Mouse (Mus musculus): ENCODE results near the gene Dlgap1. TPM values are rescaled to one million over a fixed set of nuclear protein-coding genes. Genes with fewer than 3 reads are reported as not detected.

Gene Dlgap1
- polyA plus RNA-seq, 2 experiments = 4.6 to 4.7 TPM

- H3K4me2 ChIP-seq (replicated peaks; ENCODE audit: low read depth, low read length, severe bottlenecking) = no peak overlapping the region
- no peaks in the 10 kb centered on the region for H3K9me3 ChIP-seq (ENCODE audit: control insufficient read depth, low read length)
- H3K27ac ChIP-seq (replicated peaks; ENCODE audit: low read depth, low read length) = no peak overlapping the region
- DNase-seq (ENCODE audit: low spot score) (no peak), ATAC-seq (ENCODE audit: low FRiP score, low read depth) (no peak)
- 57% methylated on average over 10 of the region's 10 CpGs for WGBS
- no peak overlapping the region for H3K9ac ChIP-seq (ENCODE audit: low read depth, low read length, severe bottlenecking)
- H3K27me3 ChIP-seq (ENCODE audit: control insufficient read depth, insufficient read depth, low read length) = no peaks in the 10 kb centered on the region
- H3K36me3 ChIP-seq (ENCODE audit: control insufficient read depth, insufficient read depth, low read length) = no peaks in the 10 kb centered on the region
- no peak overlapping the region for H3K4me3 ChIP-seq (replicated peaks; ENCODE audit: low read length)
- TF ChIP-seq POLR2A (IDR thresholded peaks at IDR 0.05; ENCODE audit: borderline replicate concordance, extremely low read depth, insufficient read depth, insufficient read length) = no peak
- H3K4me1 ChIP-seq (ENCODE audit: control insufficient read depth, insufficient read depth, low read length) = no peaks in the 10 kb centered on the region; the same call in 1 of the 2 replicates
Measured at GRCm38 (mm10) chr17:70403750-70404149, 434.9 kb downstream of the Dlgap1 start.

GRCm38 (mm10) chr17:70414202-70414601, 445.3 kb downstream of the Dlgap1 start:
- H3K9ac ChIP-seq (ENCODE audit: low read depth, low read length, severe bottlenecking) = no peak overlapping the region
- no peak overlapping the region for H3K27ac ChIP-seq (replicated peaks; ENCODE audit: low read depth, low read length)
- no peaks in the 10 kb centered on the region for H3K36me3 ChIP-seq (ENCODE audit: control insufficient read depth, insufficient read depth, low read length)
- H3K4me1 ChIP-seq (ENCODE audit: control insufficient read depth, insufficient read depth, low read length) = no peaks in the 10 kb centered on the region
- TF ChIP-seq POLR2A (IDR thresholded peaks at IDR 0.05; ENCODE audit: borderline replicate concordance, extremely low read depth, insufficient read depth, insufficient read length) = no peak
- DNase-seq (ENCODE audit: low spot score) = no peak
- no peaks in the 10 kb centered on the region for H3K9me3 ChIP-seq (ENCODE audit: control insufficient read depth, low read length)
- no peaks in the 10 kb centered on the region for H3K27me3 ChIP-seq (ENCODE audit: control insufficient read depth, insufficient read depth, low read length)
- 85% methylated on average over 3 of the region's 3 CpGs for WGBS
- no peak overlapping the region for H3K4me2 ChIP-seq (replicated peaks; ENCODE audit: low read depth, low read length, severe bottlenecking)
- H3K4me3 ChIP-seq (replicated peaks; ENCODE audit: low read length) = no peak overlapping the region
- ATAC-seq (ENCODE audit: low FRiP score, low read depth) = no peak

GRCm38 (mm10) chr17:70427866-70428265, 459.0 kb downstream of the Dlgap1 start:
- H3K27ac ChIP-seq (replicated peaks; ENCODE audit: low read depth, low read length) = no peak overlapping the region
- no peak overlapping the region for H3K9ac ChIP-seq (ENCODE audit: low read depth, low read length, severe bottlenecking)
- no peaks in the 10 kb centered on the region for H3K9me3 ChIP-seq (ENCODE audit: control insufficient read depth, low read length)
- H3K4me1 ChIP-seq (ENCODE audit: control insufficient read depth, insufficient read depth, low read length) = peaks cover 3% of the 10 kb centered on the region; the same call in 1 of the 2 replicates
- no peak for ATAC-seq (ENCODE audit: low FRiP score, low read depth)
- no peaks in the 10 kb centered on the region for H3K36me3 ChIP-seq (ENCODE audit: control insufficient read depth, insufficient read depth, low read length)
- DNase-seq (ENCODE audit: low spot score) = no peak
- no peak overlapping the region for H3K4me3 ChIP-seq (replicated peaks; ENCODE audit: low read length)
- H3K27me3 ChIP-seq (ENCODE audit: control insufficient read depth, insufficient read depth, low read length) = no peaks in the 10 kb centered on the region
- TF ChIP-seq POLR2A (IDR thresholded peaks at IDR 0.05; ENCODE audit: borderline replicate concordance, extremely low read depth, insufficient read depth, insufficient read length) = no peak
- no peak overlapping the region for H3K4me2 ChIP-seq (replicated peaks; ENCODE audit: low read depth, low read length, severe bottlenecking)
- 74% methylated on average over 9 of the region's 9 CpGs for WGBS

GRCm38 (mm10) chr17:70429746-70430451, 461.0 kb downstream of the Dlgap1 start:
- WGBS = 15% methylated on average over 17 of the region's 17 CpGs
- Histone ChIP-seq H3K27me3 (ENCODE audit: control insufficient read depth, insufficient read depth, low read length) (no peaks in the 10 kb centered on the region), H3K36me3 (ENCODE audit: control insufficient read depth, insufficient read depth, low read length) (no peaks in the 10 kb centered on the region), H3K9ac (ENCODE audit: low read depth, low read length, severe bottlenecking) (no peak overlapping the region), H3K4me3 (replicated peaks; ENCODE audit: low read length) (no peak overlapping the region), H3K27ac (replicated peaks; ENCODE audit: low read depth, low read length) (no peak overlapping the region), H3K4me1 (ENCODE audit: control insufficient read depth, insufficient read depth, low read length) (peaks cover 3% of the 10 kb centered on the region; the same call in 1 of the 2 replicates), H3K4me2 (replicated peaks; ENCODE audit: low read depth, low read length, severe bottlenecking) (peak overlapping the region; percentile 42), H3K9me3 (ENCODE audit: control insufficient read depth, low read length) (no peaks in the 10 kb centered on the region)
- peak; percentile 83 for DNase-seq (ENCODE audit: low spot score)
- no peak for TF ChIP-seq POLR2A (IDR thresholded peaks at IDR 0.05; ENCODE audit: borderline replicate concordance, extremely low read depth, insufficient read depth, insufficient read length)
- ATAC-seq (ENCODE audit: low FRiP score, low read depth) = peak; percentile 64; the same call in 1 of the 2 replicates

GRCm38 (mm10) chr17:70430452-70430787, 461.5 kb downstream of the Dlgap1 start:
- no peak for TF ChIP-seq POLR2A (IDR thresholded peaks at IDR 0.05; ENCODE audit: borderline replicate concordance, extremely low read depth, insufficient read depth, insufficient read length)
- Histone ChIP-seq H3K36me3 (ENCODE audit: control insufficient read depth, insufficient read depth, low read length) (no peaks in the 10 kb centered on the region), H3K4me3 (replicated peaks; ENCODE audit: low read length) (no peak overlapping the region), H3K27me3 (ENCODE audit: control insufficient read depth, insufficient read depth, low read length) (no peaks in the 10 kb centered on the region), H3K4me1 (ENCODE audit: control insufficient read depth, insufficient read depth, low read length) (peaks cover 3% of the 10 kb centered on the region; the same call in 1 of the 2 replicates), H3K9me3 (ENCODE audit: control insufficient read depth, low read length) (no peaks in the 10 kb centered on the region), H3K4me2 (replicated peaks; ENCODE audit: low read depth, low read length, severe bottlenecking) (no peak overlapping the region), H3K27ac (replicated peaks; ENCODE audit: low read depth, low read length) (no peak overlapping the region), H3K9ac (ENCODE audit: low read depth, low read length, severe bottlenecking) (no peak overlapping the region)
- DNase-seq (ENCODE audit: low spot score) (peak; percentile 38), ATAC-seq (ENCODE audit: low FRiP score, low read depth) (no peak)
- WGBS = 19% methylated on average over 5 of the region's 5 CpGs
